Mouse (Mus musculus) adrenal gland, adult 8-10 months (tissue): Measurements from ENCODE around the gene Akap8. TPM values are rescaled to one million over a fixed set of nuclear protein-coding genes. Genes with fewer than 3 reads are reported as not detected.
A peak's percentile ranks its signal among the peaks of the same experiment; 100 is the strongest.

ENCODE experiments used
- DNase-seq: peaks from one replicate; pipeline ENCODE4 v3.0.0; 2022
- total RNA-seq, 4 experiments: library from RNA; stranded (reverse); gene quantifications; 2 replicates each; pipeline ENCODE4 v1.2.4; 2022

The Akap8 gene
- total RNA-seq, 4 experiments from 2014 or later, result 60.5 to 149 (median 103) TPM

GRCm38 (mm10) chr17:32283771-32284221 is 37.2 kb downstream of the Akap8 start:
- peak; percentile 42 for DNase-seq

GRCm38 (mm10) chr17:32283341-32283740 is 37.7 kb downstream of the Akap8 start:
- DNase-seq, result peak; percentile 55

GRCm38 (mm10) chr17:32281611-32282310 is 39.3 kb downstream of the Akap8 start:
- no peak for DNase-seq

- DNase-seq, result no peak
These were observed 39.9 kb downstream of the Akap8 start for GRCm38 (mm10) chr17:32281126-32281525.

GRCm38 (mm10) chr17:32280575-32280974 is 40.5 kb downstream of the Akap8 start:
- no peak for DNase-seq

GRCm38 (mm10) chr17:32277201-32277600 is 43.8 kb downstream of the Akap8 start:
- no peak for DNase-seq

GRCm38 (mm10) chr17:32275568-32275967 is 45.5 kb downstream of the Akap8 start:
- DNase-seq, result no peak

- DNase-seq, result no peak
These were observed 51.9 kb downstream of the Akap8 start for GRCm38 (mm10) chr17:32269151-32269550.

GRCm38 (mm10) chr17:32268540-32268960 is 52.5 kb downstream of the Akap8 start:
- peak; percentile 69 for DNase-seq

GRCm38 (mm10) chr17:32268096-32268495 is 52.9 kb downstream of the Akap8 start:
- no peak for DNase-seq

- DNase-seq, result no peak
These were observed 53.4 kb downstream of the Akap8 start for GRCm38 (mm10) chr17:32267617-32268016.

- DNase-seq, result no peak
These were observed 57.4 kb downstream of the Akap8 start for GRCm38 (mm10) chr17:32263672-32264071.

GRCm38 (mm10) chr17:32262831-32263559 is 58.0 kb downstream of the Akap8 start:
- no peak for DNase-seq

GRCm38 (mm10) chr17:32258869-32259268 is 62.2 kb downstream of the Akap8 start:
- no peak for DNase-seq

GRCm38 (mm10) chr17:32257944-32258343 is 63.1 kb downstream of the Akap8 start:
- DNase-seq, result no peak

GRCm38 (mm10) chr17:32257452-32257851 is 63.6 kb downstream of the Akap8 start:
- no peak for DNase-seq

GRCm38 (mm10) chr17:32256896-32257295 is 64.1 kb downstream of the Akap8 start:
- DNase-seq, result no peak

Other genes starting within 250 kb of the Akap8 start
- gene Notch3, start 154.4 kb downstream of the Akap8 start, total RNA-seq, result 10 to 100 TPM in 1 of 4 experiments, 1 to 10 TPM in 3; 5.7 to 10.7 (median 7.3) TPM
- gene Ephx3, start 131.7 kb downstream of the Akap8 start, total RNA-seq, result under 1 TPM; 0.13 to 0.43 (median 0.31) TPM
- gene Brd4, start 36.5 kb downstream of the Akap8 start, total RNA-seq, result 100 to 1,000 TPM in 3 of 4 experiments, 10 to 100 TPM in 1; 95.4 to 135 (median 109) TPM
- gene Akap8l, start 29.4 kb upstream of the Akap8 start, total RNA-seq, result 100 to 1,000 TPM; 105 to 275 (median 189) TPM
- gene Wiz, start 68.2 kb upstream of the Akap8 start, total RNA-seq, result 10 to 100 TPM; 45.4 to 81.3 (median 58.8) TPM
- 1 to 10 TPM; 2.2 to 4.0 (median 2.5) TPM for gene Rasal3, start 82.3 kb upstream of the Akap8 start, total RNA-seq
- under 1 TPM; 0.11 to 0.62 (median 0.34) TPM for gene Pglyrp2, start 102.9 kb upstream of the Akap8 start, total RNA-seq
- gene Cyp4f39, start 131.5 kb upstream of the Akap8 start, total RNA-seq, result not detected
- gene Cyp4f17, start 184.8 kb upstream of the Akap8 start, total RNA-seq, result 10 to 100 TPM; 11.1 to 32.1 (median 21.6) TPM
- gene Cyp4f16, start 215.3 kb upstream of the Akap8 start, total RNA-seq, result 10 to 100 TPM; 12.0 to 28.8 (median 19.9) TPM